Mouse (Mus musculus) left cerebral cortex, postnatal 25 days (tissue): Measurements from ENCODE around the gene Nprl2. TPM values are rescaled to one million over a fixed set of nuclear protein-coding genes. Genes with fewer than 3 reads are reported as not detected.
A peak's percentile ranks its signal among the peaks of the same experiment; 100 is the strongest.

Source experiments
- DNase-seq, 2 experiments: peaks; one replicate each; pipeline ENCODE4 v3.0.0; 2022; ENCODE audit warnings: low spot score in 2 of 2, mixed read lengths in 1 of 2
- intact Hi-C: fragments of 180-260 bp; cut with DNase I; formaldehyde crosslinking; loops from one replicate; pipeline ENCODE4 v1.15.1; 2025
- total RNA-seq, 2 experiments: library from RNA; stranded (reverse); gene quantifications; 2 replicates each; pipeline ENCODE4 v1.2.3; 2021

The Nprl2 gene
- 10 to 100 TPM; 40.4 to 41.7 TPM for total RNA-seq

DNA sequence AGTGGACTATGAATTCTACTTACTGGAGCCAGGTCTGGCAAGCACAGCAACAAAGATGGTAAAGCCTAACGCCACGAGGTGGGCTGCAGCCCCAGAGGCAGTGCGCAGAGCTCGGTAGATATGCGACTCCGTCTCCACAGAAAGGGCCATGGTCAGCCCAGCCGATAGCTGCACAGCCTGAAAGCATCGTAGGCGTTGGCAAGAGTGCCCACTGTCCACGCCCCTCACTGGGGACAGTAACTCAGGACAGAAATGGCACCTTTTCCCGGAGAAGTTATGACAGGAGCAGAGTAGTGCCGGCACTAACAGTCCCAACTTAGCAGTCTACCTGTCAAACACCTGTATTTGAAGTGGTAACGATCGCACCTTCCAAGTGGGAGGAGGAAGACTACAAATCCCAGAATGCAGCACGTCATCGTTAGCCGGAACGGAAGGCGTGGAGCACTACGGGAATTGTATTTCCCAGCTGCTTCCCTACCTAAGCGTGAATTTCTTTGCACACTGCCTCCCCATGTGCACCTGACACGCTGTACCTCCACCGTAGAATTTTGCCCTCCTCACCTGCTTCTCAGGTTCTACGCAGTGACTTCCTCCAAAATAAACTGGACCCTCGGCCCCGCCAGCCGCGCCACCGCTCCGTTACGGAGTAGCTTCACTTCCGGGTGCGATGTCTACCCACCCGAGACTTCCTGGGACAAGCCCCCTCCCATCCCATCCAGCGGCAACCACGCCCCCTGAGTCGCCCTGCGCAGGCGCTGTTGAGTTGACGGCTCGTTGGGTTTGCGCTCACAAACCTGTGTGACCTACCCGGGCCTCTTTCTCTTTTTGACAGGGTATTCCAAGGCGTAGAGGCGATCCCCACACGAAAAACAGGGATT lies at the start of gene Nprl2, which contains the start of gene Cyb561d2:
Gene Nprl2 (plus strand): TSS at position 753 of the 878 bp plus-strand sequence.
Gene Cyb561d2 (minus strand): TSS at position 720 of the 878 bp plus-strand sequence.
- DNase-seq, result peak; percentile 93 to 97
- intact Hi-C loops, result no loop called here

DNA sequence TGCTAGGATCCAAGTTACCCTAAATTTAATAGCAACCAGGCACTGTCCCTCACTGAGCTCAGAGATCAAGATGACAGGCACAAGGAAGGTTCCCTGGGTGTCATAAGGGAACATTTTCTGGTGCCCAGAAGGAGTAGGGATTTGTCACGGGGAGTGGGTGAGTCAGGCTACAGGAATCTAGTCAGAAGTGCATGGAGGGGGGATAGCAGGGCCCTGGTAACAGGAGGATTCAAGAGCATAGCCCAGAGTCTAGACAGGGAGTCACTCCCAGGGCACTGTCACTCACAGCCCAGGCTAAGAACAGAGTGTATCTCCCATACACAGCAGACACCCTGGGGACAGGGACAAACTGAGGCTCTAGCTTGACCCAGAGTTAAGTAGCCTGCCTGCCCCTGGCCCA lies 48.5 kb upstream of the Nprl2 start:
- intact Hi-C loops, result no loop called here
- DNase-seq, result no peak

DNA sequence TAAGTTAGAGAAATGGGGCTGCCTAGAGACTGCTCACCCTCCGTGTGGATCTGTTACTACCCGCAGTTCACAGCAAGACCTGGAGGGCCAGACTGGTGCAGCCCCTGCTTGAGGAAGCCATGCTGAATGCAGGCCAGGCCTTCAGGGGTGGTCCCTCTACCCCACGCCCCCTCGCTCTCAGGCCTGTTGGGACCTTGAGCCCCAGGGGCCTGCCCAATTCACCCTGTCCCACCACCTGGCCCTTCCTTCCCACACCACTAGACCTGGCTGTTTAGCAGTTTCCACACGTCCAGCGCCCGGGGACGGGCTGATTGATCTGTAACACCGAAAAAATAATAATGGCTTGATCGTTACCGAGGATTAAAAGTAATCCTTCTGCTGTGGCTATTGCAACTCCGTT lies 47.8 kb upstream of the Nprl2 start:
- DNase-seq, result no peak
- intact Hi-C loops, result no loop called here

DNA sequence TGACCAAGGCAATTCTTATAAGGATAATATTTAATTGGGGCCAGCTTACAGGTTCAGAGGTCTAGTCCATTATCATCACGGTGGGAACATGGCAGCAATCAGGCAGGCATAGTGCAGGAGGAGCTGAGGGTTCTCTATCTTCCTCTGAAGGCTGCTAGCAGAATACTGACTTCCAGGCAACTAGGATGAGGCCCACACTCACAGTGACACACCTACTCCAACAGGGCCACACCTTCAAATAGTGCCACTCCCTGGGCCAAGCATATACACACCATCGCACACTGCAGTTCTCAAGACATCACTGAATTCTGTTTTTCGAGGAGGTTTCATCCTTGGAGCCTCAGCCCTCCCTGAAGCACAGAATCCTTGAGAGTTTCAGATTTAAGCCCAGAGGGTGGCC lies 45.7 kb upstream of the Nprl2 start:
- intact Hi-C loops, result no loop called here
- DNase-seq, result no peak

DNA sequence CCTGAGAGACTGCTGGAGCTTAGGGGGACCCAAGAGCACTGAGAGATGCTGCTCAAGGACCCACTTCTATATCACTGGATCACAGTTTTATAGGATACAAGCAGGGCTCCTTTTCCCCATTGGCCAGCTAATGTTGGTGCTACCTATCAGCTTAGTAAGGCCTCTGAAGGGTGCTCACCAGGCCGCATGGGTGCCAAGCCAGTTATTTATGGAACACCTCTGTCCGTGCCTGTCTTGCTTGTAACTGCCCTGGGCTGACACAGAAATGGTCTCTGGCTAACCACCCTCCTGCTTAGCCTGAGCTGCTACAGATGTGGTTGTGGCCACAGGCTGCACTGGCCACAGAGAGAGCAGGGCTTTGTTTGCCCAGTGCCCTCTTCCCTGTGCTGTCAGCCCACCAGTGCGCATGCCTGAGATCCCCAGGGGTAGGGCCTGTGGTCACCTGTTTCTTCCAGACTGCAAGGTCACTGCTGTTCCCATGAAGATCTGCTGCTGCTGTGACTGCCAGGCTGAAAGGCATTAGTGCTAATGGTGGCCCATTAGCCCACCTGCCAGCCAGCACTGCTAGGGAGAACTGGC lies 41.2 kb upstream of the Nprl2 start:
- intact Hi-C loops, result no loop called here
- no peak for DNase-seq

DNA sequence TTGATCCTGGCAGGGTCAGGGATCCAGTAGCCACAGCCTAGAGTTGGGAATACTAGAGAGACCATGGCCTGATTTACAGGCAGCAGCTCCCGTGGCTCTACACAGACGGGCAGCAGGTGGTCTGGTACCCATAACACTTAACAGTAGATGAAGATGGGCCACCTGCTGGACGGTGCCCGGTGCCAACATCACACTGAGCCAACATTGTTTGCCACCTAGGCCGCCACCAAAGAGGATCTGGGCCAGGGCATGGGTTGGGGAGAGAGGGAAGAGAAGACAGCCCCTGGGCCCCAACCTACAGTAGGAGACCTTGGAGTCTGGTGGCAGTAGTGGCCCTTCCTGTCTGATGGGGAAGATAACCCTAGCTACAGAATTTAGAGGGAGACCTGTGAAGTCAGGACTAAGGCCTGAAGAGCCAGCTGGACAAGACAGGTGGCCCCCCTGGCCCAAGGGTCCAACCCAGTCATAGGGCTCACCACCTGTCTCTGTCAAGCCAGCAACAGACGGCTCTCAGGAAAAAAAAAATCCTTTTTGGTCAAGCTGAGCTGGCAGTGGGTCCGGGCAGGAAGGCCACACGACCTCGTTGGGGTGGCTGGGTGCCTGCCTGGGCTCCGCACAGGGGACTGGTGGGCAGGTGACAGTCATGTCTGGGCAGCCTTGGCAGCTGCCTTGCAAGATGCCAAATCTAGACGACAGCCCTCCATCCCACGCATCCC lies 39.7 kb upstream of the Nprl2 start:
- intact Hi-C loops, result no loop called here
- no peak for DNase-seq

DNA sequence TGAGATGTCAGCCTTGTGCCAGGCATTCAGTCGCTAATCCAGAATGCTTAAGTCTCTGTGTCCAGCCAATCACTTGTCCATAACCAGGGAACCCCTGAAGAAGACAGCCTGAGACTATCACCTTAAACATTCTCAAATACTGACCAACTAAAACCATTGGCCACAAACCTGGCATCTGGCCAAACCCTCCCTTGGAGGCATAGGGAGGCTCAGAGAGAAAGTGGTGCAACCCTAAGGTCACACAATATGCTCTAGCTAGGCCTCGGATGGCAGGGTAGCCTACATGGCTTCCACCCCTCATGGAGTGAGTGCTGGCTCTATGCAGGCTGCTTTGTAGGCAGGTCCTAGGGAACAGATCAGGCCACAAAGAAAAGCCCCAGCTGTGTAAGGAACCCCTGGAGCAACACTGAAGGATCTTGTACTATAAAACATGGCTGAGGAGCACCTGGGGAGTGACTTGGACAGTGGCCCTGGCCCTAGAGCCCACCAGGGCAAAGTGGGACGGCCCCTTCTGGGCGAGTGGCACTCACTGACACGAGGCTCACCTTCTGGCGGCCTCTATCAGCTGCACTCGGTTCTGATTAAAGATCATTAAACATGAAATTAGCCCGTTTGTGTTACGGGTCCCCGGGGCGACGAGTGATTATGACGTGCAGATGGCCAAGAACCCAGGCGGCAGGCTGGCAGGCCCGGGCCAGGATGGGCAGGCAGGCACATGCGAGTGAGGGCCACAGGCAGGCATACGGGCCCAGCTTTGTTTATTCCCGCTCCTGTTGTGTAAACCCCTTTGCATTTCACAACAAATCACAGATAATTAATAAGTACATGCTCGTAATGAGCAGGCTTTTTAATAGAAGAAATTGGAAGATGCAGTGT lies 37.1 kb upstream of the Nprl2 start:
- DNase-seq, result no peak
- intact Hi-C loops, result no loop called here

DNA sequence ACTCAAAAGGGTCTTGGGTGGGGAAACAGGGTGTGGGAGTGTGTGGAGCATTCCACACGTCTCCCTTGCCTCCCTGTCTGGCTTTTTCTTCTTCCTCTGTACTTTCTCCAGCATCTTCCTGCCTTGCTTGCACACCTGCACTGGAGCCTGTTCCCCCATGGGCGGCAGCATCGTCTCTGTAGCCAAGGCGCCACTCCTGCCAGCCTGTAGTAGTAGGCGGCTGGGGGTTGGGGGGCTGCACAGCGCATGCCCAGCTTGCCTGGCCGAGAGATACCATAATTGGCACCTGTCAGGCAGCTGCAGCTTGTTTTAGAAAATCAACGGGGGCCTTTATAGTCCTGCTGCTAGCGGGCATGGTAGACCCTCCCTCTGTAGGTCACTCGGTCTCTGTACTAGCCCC lies 33.8 kb upstream of the Nprl2 start:
- peak; percentile 76 to 78 for DNase-seq
- intact Hi-C loops, result no loop called here

DNA sequence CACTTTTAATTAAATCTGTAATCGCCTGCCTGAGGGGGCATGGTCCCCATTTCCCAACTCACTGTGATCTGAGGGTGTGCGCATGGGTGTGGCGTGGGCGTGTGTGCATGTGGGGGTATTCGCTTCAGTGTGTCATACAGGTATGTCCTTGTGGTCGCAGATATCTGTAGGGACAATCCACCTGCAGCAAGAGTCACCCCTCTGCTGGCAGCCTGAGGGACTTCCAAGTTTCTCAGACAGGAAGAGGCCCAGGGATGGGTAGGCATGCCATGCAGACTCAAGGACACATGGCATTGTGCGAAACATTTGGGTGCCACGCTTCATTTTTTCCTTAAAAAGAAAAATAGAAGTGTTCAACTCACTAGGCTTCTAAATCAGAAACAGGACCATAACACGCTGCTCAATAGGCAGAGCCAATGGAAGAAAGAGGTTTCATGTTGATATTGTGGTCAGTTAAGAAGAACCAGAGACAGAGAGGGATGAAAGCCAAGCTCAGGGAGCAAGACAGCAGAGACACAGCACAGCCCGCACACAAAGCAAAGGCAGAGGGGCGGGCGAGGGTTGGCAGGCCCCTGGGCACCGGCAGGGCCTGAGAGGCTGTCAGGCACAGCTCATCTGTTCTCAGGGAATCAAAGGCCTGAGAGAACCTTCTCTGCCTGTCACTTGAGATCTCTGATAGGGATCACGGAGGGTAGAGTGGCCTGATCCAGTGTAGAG lies 31.5 kb upstream of the Nprl2 start:
- intact Hi-C loops, result no loop called here
- no peak for DNase-seq

DNA sequence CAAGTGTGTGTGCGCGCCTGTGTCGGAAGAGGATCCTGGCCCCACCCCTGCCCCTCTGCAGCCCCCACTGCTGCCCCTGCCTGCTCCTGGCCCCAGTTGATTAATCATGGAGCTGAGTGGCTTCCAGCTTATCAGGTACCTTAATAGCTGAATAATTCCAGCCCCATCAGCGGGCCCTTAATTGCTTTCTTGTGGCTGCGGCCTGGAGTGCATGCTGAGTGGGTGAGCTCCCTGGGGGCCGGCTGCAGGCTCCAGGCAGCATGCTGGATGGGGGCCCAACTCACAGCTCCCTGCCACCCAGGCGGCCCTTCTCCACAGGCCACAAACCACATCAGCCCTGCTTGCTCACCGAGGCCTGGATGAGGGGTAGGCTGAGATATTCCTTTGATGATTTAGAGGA lies 30.6 kb upstream of the Nprl2 start:
- no peak for DNase-seq
- intact Hi-C loops, result no loop called here

DNA sequence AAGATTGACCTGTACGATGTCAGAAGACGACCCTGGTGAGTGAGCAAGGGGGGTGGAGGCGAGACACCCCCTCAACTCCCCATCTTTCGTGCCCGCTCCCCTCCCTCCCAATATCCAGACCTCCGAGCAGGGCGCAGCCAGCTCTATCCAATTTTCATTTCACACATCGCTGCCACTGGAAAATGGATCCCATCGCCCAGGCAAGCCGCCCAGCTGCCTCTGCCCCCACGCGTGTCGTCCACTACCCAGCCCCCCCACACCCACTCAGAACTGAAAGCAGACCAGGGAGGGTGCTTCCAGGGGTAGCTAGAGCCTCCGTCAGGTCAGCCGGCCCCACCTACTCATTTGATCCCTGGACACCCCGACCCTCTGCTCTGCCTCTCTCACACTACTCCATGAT lies 29.7 kb upstream of the Nprl2 start:
- intact Hi-C loops, result no loop called here
- no peak for DNase-seq

DNA sequence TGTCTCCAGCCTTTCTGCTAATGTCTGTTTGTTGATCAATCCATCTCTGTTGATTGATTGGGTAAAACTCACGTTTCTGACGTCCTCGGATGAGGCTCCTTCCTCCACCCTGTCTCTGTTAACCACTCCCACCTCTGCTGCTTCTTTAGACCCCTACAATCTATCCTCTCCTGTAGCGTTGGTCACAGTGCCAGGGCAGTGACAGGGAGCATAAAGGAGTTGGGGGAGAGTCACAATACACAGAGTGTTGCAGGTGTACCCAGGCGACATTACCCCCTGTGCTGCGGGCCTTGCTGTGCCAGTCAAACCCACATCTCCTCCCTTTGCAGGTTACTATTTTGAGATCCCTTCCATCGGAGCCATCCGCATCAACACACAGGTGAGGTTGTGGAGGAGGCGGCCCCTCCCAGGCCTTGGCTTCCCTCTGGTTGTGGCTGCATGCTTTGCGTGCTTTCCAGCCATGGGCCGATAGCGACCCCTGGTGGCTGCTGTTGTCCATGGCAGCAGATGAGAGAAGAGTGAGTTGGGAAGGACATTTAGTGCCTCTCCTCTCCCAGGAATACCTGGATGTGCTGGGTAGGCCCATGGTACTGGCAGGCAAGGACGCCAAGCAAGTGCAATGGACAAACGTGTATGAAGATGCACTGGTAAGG lies 27.6 kb upstream of the Nprl2 start:
- intact Hi-C loops, result loop anchor here (1.0 to 2.0 kb wide), 3 partner anchors 148 to 222 kb away; no protein-coding TSS in a partner anchor
- peak; percentile 87 to 88 for DNase-seq

DNA sequence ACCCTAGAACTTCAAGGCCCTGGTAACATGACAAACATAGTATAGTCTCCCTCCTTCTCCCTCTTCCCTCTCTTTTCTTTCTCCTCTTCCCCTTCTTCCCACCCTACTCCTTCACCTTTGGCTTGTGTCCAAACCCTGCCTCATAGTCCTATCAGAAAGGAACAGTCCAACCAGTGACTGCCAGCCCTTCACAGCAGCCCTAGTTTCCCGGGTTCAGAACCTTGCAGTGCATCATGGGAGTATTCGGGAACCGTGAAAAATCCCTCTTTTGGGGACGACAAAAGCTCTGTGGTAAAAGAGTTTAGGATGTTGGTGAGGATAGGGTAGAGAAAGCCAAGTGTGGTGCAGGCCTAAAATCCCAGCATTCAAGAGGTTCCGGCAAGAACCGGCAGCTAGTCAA lies 21.7 kb upstream of the Nprl2 start:
- no peak for DNase-seq
- intact Hi-C loops, result no loop called here

DNA sequence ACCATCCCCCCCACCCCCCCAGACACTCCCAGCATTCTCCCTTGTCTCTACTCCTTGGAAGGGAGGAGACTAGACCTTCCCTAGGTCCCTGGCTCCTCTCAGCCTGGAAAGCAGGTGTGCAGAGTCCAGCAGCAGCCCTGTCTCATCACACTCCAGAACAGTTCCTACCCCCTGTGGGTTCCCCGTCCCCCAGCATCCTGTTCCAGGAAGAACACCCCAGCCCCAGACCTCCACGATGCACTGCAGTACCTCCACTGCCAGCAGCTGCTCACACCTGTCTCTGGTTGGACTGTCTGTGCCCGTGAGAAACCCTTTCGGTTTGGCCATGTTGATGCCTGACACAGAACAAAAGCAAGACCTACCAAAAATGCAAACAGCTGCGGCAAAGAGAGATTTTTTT lies 20.8 kb upstream of the Nprl2 start:
- no peak for DNase-seq
- intact Hi-C loops, result no loop called here

DNA sequence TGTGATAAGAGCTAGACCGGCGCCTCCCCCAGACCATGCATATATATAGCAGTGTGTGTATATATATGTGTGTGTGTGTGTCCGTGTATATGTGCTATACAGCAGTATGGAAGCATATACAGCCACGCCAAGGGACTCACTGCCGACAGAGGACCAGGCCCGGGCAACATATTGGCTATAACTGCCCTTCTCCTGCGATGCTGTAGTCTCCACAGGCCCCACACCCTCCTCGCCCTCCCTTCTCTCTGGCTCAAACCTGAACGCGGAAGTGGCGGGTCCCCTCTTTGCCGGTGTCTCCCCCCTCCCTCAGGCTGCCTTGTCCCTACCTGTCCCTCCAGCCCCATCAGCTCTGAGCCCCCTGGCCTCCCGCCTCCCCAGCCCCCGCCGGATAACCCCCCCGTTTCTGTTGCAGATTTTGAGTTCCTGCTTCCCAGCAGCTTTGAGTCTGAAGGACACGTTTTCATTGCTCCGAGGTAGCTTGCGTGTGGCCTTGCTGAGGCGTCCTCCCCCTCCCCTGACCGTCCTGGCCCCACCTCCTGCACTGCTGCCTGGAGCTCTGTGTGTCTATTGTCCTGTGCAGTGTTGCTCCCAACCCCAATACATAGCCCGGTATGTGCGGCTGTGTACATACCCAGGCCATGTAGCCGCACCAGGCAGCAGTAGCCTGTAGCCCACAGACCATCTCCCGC lies 20.2 kb upstream of the Nprl2 start:
- intact Hi-C loops, result no loop called here
- DNase-seq, result peak in 1 of 2 experiments; percentile 43

DNA sequence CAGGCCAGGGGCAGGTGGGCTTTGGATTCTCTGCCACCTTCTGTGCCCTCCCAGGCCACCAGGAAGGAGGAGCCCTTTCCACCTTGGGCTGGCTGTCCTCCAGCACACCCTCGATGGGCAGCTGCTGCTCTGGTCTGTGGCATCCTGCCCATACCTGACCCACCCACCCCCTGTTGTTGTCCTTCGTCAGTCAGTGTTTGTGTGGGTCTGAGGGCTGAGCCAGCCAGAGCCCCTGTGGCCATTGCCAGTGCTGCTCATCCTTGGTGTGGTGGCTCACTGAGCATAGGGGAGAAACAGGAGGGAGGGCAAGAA lies 19.7 kb upstream of the Nprl2 start:
- intact Hi-C loops, result no loop called here
- no peak for DNase-seq

DNA sequence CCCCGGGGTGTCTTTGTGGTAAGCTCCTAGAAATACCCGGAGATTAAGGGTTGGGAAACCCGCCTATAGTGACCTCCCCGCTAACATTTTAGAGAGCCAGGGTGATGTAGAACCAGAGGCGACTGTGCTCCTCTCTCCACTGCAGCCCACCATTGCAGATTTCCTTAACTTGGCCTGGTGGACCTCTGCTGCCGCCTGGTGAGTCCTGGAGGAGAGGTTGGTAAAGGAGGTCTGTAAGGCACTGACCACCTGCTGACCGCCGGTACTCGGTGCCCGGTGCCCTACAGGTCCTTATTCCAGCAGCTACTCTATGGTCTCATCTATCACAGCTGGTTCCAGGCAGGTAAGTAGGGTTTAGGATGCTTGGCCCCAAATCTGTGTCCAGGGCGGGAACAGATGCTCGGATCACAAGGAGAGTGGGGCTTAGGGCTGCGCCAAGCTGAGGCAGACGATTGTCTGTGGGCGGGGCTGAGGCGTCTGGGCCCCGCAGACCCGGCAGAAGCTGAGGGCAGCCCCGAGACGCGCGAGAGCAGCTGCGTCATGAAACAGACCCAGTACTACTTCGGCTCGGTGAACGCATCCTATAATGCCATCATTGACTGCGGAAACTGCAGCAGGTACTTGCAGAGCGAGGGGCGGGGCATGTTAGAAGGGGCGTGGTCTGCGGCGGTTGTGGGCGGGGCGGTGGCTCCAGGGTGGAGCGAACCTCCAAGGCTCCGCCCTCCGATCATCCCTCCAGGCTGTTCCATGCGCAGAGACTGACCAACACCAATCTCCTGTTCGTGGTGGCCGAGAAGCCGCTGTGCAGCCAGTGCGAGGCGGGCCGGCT lies 15.6 kb upstream of the Nprl2 start:
- peak; percentile 69 to 74 for DNase-seq
- intact Hi-C loops, result no loop called here
